Mouse (Mus musculus) mesoderm, embryonic 11.5 days (tissue): ENCODE results near the gene Hspb6.

Source experiments
- DNase-seq: peaks from one replicate; pipeline ENCODE4 v3.0.0-alpha.2; 2012; ENCODE audit warnings: low read depth, low spot score

Gene Hspb6

DNA sequence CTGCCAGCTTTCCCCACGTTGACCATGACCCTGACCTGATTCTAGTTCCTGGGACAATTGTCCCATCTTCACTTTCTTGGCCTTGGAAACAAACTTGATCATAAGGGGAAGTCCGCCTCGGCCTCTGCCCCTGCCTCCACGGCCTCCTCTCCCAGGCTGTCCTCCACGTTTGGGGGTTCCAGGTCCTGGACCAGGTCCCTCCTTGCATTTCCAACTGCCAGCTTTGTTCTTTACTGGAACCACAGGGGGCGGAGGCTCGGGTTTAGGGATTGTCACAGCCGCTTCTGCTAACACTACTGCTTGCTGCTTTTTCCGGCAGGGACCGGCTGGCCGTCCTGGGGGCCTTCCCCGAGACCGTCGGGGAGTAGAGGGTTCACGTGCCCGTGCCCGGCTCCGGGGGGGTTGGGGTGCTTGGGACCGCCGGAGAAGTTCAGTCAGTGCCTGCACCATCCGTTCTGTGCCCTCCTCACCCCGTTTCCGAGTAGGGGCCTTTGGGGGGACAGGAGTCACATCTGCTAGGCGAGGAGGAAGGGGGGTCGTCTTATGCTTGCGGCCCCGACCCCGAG, 34.6 kb downstream of the Hspb6 start:
- no peak for DNase-seq

DNA sequence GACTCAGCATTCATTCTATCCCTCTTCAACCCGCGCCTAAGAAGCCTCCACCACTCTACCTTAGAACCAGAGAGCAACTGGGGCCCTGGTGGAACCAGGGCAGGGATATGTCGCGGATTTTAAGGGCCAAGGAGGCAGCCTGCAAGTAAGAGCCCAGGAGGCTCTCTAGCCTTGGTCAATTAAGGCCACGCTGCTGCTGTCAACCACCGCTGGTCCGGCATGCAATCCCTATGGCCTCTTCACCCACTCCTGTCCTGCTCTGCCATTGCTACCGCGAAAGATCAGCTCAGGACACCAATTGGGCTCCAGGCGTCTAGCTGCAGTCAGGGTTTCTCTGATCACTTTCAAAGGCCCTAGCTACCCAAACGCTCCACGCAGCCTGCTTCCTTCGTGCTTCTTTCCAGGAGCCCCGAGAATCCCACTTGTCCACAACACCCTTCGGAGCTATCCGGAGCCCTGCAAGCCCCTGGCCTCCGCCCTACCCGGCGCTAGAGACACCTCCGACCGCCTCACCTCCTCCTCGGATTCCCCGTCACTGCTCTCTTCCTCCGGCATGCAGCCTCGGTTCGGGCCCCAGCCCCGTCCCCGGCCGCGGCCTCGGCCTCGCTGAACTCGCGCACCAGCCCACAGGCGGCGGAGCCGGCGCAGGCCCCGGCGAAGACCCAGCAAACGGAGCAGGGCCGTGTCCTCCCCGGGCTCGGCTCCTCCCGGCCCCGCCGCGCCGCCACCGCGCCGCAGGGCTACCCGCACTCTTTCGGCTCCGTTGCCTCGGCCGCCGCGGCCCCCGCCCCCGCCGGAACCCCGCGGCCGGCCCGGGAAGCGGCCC, 36.1 kb downstream of the Hspb6 start:
- DNase-seq = no peak

DNA sequence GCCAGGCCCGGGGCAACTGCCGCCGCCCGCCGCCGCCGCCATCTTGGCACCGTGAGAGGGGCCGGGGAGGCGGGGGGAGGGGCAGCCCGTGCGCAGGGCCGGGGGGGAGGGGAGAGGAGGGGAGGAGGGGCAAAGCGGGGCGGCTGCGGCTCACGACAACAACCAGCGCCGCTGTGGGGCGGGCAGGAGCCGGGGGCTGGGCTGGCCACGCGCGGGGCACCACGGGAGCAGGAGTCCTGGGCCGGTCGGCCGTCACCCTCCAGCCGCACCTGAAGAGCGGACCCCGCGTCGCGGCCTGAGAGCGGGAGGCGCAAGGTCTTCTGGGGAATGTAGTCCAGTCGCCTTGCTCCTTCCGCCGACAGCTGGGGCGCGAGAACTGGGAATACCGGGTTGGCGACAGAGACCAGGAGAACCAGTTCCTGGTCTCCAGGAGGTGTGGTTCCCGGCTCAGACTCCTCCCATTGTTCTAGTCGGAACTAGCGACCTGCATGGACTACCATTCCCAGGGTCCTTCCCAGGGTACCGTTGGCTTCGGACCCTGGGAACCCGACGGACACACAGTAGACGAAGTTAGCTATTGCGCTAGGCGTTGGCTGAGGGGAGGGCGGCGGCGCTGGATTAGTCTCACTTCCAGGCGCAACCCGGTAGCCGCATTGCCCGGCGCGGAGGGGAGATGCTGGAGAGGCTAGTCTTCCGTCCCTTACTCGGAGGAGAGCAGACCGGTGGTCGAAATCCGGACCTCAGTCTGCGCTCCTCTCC, 36.9 kb downstream of the Hspb6 start, which contains the start of gene Kmt2b:
Kmt2b (minus strand) TSS at position 51 of the 759 bp plus-strand sequence.
- DNase-seq = peak; percentile 98

DNA sequence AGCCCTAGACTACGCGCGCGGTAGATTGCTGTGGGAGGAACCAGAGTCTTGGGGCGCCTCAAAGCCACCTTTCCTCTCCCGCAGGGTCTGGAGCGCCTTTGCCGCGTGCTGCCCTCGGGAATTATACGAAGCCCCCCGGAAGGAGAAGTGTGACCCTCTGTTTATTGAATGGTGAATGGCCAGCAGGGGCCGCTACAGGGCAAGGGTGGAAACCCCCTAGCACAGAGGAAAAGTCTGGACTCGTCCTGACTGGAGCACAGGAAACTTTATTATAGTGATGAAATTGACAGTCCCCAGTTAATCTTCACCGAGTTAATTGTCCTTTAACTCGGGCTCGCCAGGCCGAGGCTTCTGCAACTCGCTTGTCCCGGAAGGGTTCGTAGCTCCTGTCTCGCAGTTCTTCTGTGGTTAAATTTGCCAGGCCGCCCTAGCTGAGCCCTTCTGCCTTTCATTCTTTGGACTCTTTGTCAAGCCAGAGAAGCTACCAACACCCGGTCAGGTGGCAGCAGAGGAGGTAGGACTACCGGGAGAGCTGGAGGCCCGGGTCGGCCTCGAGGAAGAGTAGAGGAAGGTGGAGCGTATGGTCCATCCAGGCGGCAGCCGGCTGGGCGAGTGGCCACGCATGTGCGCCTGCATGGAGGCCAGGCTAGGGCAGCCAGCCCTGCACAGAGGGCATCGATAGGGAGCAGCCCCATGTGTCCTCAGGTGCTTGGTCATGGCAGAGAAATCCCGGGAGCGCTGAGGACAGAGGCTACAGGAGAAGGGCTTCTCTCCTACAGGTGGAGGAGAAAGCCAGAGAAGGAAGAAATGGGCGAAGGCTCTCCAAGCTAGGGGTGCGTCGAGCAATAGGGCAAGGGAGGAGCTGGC, 37.7 kb downstream of the Hspb6 start:
- peak; percentile 89 for DNase-seq

DNA sequence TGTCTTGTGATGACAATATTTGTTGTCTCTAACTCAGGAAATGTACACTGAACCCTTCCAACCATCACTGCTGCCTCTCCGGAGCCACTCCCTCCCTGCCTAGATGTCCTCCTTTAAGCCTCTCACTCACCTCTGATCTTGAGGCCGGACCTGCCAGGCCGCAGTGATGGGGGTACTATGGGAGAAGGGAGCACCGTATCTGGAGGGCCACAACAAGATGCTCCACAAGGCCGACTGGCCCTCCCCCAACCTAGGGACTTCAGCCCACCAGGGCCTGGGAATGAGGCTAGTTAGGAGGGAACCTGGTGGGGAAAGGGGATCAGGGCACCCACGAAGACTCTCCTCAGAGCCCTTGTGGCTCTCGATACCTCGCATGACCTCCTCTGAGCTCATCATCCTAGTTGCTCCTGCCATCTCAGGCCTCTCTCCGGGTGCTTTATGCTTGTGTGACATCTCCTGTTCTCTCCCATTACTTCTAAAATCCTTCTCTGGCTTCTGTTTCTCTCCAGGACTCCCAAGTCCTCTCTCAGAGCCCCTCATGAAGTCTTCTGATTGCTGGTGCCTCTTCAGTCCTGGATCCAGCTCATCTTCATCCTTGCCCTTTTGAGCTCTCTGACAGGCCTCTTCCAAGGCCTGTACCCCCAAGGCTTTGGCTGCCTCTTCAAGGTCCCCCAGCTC, 39.1 kb downstream of the Hspb6 start:
- DNase-seq = no peak

DNA sequence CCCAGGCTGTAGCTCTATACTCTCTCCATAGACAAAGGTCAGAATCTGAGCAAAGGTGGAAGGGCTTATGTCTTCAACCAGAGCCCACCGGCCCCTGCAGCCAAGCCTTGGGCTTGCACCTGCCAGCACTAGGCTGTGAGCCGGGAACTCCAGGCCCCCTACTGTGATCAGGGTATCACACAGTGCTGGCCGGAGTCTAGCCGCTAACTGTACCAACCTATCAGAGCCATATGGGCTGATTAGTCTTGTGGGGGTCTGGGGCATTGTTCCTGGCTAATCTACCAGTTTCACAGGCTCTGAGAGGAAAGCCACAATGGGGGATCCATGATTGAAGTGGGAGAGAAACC, 39.6 kb downstream of the Hspb6 start:
- DNase-seq = no peak

DNA sequence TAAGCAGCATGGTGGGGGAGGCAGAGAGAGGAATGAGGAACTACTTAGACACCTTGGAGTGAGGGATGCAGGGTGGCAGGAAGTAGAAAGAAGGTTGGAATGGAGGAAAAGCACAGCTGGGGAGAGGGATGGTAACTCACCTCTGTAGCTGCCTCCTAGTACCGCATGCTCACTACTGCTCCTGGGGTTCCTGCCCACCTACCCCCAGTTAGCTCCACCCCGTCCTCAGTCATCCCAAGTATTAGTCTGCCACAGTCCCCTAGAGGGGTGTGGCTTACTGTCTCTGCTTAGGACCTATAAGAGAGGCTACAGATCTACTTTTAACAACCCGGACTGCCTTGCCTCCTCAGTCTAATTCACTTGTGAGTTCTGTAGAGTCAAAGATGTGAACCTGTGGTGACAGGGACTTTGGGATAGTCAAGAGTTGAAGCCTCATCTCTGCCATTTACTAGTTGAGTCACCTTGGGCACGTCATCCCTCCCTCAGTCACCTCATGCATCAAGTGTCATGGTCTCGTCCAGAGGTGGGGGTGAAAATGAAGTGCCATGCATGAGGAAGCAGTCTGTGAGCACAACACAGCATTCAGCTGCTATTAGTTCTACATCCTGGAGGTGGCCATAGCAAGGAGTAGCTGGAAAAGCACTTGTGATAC, 40.9 kb downstream of the Hspb6 start:
- DNase-seq = no peak

DNA sequence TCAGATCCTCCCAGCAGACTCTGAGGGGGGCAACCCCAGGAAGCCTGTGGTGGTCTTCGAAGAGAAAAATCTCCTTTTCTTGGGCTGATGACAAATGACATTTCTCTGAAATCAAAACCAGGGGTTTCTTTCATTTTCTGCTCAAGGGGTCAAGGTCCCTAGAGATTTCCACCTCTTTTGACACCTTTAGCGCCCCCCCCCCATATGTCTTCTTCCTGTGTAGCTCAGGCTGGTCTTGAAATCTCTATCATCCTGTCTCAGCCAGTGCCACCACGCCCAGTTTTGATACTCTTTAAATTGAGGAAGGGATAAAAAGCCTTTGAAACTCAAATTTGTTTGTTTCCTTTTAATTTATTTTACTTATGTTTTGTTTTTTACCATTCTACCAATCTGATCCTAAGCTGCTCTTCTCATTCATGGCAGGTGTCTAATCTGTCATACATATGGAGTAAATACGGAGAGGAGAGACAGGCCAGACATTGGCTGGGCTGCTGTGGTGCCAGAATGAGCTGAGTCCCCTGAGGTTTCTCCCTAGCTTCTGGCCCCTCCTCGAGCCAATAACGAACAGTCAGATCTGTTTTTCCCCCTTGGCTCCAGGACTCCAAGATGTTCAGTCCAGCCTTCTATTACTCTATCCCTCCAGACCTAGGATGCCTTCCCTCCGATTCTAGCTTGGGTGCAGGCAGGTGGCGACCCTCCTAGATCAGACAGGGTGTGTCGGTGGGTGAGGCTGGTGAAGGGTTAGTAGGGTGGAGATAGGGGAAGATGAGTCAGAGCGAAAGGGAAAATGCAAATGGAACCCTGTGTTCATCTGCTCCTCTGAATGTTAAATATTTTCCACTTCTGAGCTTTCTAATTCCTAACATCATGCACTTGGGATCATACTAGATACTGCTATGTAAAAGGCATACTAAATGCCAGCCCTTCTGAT, 41.9 kb downstream of the Hspb6 start:
- DNase-seq = no peak

DNA sequence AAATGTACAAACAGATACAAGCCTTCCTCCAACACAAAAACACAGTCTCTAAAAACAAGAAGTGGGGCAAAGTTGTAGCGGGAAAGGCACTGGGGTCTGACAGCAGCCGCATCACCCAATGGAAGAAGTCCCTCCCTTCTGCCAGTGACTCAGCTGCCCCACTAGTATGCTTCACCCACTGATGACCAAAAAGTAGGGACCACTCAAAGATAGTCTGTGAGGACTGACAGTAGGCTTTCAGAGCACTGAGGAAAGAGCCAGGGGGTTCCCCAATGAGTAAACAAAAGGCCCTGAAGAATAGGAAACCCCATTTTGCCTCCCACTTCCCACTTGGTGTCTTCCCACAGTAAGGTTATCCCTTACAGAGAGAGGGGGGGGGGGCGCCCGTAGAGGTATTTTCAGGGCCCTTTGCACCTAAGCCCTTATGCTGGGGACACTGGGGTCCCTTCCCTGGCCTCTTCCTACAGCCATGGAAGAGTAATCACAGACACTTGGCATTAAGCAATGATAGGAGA, 42.6 kb downstream of the Hspb6 start:
- DNase-seq = no peak

DNA sequence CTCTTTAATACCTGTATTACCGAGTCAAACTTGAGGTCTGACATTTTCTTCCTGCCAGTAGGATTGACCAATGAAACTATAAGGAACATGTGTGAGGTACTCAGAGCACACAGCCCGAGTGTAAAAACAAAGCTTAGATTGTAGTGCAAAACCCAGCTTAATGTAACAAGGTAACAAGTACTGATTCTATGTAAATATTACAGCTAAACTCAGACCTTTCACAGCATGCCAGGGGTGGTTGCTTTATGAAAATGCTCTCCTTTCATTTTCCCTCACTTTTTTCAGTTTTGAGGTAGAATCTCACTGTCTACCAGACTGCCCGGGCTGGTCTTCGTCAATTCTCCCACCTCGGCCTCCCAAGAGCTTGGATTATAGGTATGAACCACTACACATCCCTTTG, 44.1 kb downstream of the Hspb6 start:
- DNase-seq = no peak

DNA sequence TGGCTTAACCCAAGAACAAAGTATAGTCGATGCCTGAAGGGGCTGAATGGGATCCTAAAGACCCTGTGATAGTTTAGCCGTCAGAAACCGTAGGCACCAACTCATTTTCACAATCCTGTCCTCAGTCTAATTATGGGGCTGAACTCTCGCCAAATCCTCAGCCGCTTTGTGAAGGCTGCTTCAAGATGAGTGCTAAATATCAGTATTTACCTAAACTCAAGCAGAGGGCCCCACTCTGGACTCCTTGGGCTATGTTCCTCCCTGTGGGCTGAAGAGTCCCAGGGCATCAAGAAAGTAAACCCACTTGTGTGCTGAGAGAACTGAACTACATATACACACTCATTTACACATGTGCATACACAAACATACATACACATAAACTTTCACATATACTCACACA, 44.8 kb downstream of the Hspb6 start:
- no peak for DNase-seq

DNA sequence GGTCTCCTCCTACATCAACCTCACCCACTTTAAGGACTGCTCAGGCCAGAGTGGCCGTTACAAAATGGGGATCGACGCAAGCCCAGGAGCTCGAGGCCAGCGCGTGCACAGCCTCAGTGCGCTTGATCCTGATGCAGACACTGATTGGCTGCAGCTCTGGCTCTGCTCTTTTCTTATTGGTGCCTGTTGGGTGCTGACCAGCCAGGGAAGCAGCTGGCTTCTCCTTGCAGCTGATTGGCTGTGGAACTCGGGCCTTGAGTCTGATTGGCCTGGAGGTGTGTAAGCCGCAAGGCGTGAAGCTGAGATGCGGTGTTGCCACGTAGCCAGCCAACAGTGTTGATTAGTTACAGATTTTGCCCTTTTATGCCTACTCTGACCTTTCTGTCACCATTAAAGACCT, 46.8 kb downstream of the Hspb6 start, which contains the start of gene Zbtb32:
Zbtb32 (minus strand) TSS at position 124 of the 400 bp plus-strand sequence.
- no peak for DNase-seq

DNA sequence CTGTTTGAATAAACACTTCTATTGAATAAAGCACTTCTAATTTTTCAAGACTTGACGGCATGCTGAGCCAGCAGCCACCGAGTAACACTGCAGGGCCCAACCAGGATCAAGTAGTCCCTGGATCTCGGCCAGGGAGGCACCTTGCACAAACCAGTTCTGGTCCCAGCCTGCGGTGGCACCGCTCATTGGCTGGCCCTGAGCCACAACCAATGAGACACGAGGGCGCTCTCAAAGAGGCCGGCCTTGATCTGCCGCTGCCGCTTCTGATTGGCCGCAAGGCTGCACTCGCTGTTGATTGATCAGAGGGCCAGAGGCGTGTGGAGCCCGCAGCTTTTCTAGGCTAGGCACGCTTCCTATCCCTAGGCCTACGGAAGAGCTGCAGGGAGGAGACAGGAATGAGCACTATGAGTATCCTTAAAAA, 48.0 kb downstream of the Hspb6 start:
- DNase-seq = peak; percentile 88

DNA sequence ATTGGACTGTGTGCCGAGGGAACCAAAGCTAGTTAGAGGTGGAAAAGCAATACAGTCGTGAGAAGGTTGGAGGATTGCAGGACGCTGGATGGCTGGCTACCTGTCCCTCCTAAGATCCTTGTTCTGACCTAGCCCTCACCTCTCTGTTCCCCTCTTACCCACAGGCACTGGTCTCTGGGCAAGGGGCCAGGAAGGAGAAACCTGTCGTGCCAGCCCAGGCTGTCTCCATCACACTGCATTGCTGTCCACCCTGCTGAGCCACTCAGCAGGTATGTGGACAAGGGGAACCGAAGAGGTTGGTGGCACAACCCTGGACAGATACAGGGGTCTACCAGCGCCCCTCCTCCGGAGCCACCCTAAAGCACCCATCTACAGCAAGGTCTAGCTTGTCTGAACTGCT, 48.7 kb downstream of the Hspb6 start:
- no peak for DNase-seq

DNA sequence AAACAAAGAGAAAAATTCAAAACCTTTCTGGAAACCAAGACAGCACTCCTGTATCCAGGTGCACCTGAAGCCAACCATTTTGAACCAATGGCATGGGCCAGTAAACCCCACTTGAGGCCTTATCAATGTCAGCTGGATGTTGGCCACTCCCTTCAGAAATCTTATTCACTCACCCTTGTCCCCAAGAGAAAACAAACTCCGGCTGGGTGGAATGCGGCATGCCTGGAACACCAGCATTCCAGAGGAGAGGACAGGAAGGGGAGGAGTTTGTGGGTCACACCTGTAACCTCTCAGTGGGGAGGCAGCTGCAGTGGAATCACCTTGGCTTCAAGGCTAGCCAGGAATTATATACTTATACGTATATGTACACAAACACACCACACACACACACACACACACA, 50.6 kb downstream of the Hspb6 start:
- no peak for DNase-seq

DNA sequence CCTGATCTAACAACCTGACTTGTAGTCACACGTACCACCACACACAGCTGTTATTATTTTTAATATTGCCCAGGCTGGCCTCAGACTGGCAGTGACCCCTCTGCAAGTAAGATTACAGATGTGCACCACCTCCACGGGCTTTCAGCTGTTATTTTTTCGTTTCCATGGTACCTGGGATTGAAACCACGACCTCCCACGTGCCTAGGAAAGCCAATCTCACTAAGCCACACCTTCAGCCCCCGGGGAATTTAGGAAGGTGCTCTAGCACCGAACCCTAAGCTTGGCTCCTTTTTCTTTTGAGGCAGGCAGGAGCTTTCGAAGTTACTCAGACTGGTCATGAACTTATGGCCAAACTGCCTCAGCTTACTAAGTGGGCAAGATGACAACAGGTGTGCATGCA, 52.4 kb downstream of the Hspb6 start:
- no peak for DNase-seq

DNA sequence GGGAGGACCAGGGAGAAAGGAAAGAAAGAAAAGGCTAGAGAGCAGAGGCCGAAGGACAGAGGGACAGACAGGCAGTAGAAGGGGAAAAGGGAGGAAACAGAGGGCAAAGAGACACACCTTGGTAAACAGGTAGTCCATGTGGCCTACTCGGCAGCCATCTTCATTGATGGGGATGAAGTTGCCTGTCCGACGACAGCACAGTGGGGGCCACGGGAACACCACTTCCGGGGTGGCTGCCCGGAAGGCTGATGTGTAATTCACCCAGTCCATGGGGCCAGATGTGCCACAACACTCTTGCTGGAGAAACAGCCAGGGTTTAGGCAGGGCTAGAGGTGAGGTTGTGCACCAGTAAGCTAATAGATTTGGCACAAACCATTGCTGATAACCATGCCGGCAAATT, 53.0 kb downstream of the Hspb6 start:
- DNase-seq = no peak
